ENCODE assay signal across 8 mouse cellular contexts in the genomic region with DNA sequence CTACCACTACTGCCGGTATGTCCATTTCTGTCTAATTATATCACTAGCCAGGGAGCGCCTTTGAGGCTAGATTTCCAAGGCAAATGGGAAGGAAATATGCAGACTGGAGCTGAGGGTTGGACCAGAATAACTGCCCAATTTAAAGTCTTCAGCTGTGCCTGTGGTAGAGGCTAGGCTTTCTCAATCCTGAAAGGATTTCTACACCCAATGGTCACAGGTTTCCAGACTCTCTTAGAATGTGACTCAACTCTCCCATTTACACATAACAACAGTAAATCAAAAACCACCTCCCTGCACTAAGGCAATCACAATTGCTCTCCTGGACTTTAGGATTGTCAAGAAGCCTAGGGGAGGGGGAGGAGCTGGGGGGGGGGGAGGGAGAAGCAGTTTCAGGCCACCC. TPM values are rescaled to one million over a fixed set of nuclear protein-coding genes. Genes with fewer than 3 reads are reported as not detected.
DNase-seq lines count a peak whose midpoint lies in the region; ATAC-seq and TF ChIP-seq lines count a peak whose summit lies in the region.

No protein-coding gene starts in this region.

- TF ChIP-seq EP300 in liver, embryonic 14.5 days (IDR thresholded peaks at IDR 0.05; ENCODE audit: low read depth): no peak

- peak; percentile 2 for DNase-seq in ES-CJ7 (ENCODE audit: low read depth, low spot score)
- DNase-seq in embryonic facial prominence, embryonic 11.5 days (ENCODE audit: low spot score): no peak
- no peak for DNase-seq in hindbrain, embryonic 10.5 days (ENCODE audit: low spot score)
- DNase-seq in liver, embryonic 14.5 days (ENCODE audit: low read depth in 3 of 3, low spot score in 3 of 3): no peak
- no peak for DNase-seq in layer of hippocampus, adult 8-10 months (ENCODE audit: low spot score in 2 of 2)
- DNase-seq in embryo, embryonic 10.5 days (ENCODE audit: low spot score): no peak
- no peak for DNase-seq in right cerebral cortex, postnatal 14 days

- H3K4me2 ChIP-seq in embryonic facial prominence, embryonic 11.5 days (ENCODE audit: low read depth, low read length): peak overlapping the region; percentile 57
- peak overlapping the region; percentile 56 for H3K4me2 ChIP-seq in liver, embryonic 14.5 days (ENCODE audit: low read depth)
- H3K4me2 ChIP-seq in stomach, embryonic 15.5 days: peak overlapping the region; percentile 73

- no peak for ATAC-seq in embryonic facial prominence, embryonic 11.5 days (replicated peaks; ENCODE audit: insufficient number of reproducible peaks, low FRiP score, low TSS enrichment, low read depth)
- no peak for ATAC-seq in liver, embryonic 14.5 days (ENCODE audit: insufficient read depth)
- no peak; the same call in 1 of the 2 replicates for ATAC-seq in stomach, embryonic 15.5 days (ENCODE audit: insufficient read depth, low FRiP score, low read depth)

- H3K27ac ChIP-seq in embryonic facial prominence, embryonic 11.5 days (replicated peaks; ENCODE audit: low read depth, low read length): no peak overlapping the region
- H3K27ac ChIP-seq in hindbrain, embryonic 10.5 days: peak overlapping the region; percentile 89; the same call in 1 of the 2 replicates
- no peak overlapping the region for H3K27ac ChIP-seq in liver, embryonic 14.5 days
- H3K27ac ChIP-seq in stomach, embryonic 15.5 days: no peak overlapping the region

- WGBS in embryonic facial prominence, embryonic 11.5 days: 71% methylated on average over 2 of the region's 2 CpGs
- 89% methylated on average over 2 of the region's 2 CpGs for WGBS in hindbrain, embryonic 10.5 days
- WGBS in liver, embryonic 14.5 days (ENCODE audit: insufficient replicate concordance): 57% methylated on average over 2 of the region's 2 CpGs
- 63% methylated on average over 2 of the region's 2 CpGs for WGBS in stomach, embryonic 15.5 days

- H3K36me3 ChIP-seq in embryonic facial prominence, embryonic 11.5 days (replicated peaks; ENCODE audit: control insufficient read depth, insufficient read depth, low read depth, low read length): no peaks in the 10 kb centered on the region
- H3K36me3 ChIP-seq in hindbrain, embryonic 10.5 days: no peaks in the 10 kb centered on the region
- H3K36me3 ChIP-seq in liver, embryonic 14.5 days (replicated peaks; ENCODE audit: control insufficient read depth, insufficient read depth, low read depth): no peaks in the 10 kb centered on the region
- no peaks in the 10 kb centered on the region for H3K36me3 ChIP-seq in stomach, embryonic 15.5 days

- H3K4me1 ChIP-seq in embryonic facial prominence, embryonic 11.5 days (ENCODE audit: control insufficient read depth, insufficient read depth, low read length): no peaks in the 10 kb centered on the region
- peaks cover 16% of the 10 kb centered on the region for H3K4me1 ChIP-seq in hindbrain, embryonic 10.5 days (replicated peaks)
- peaks cover 0 to 3% of the 10 kb centered on the region in 2 experiments; a peak in 2 of 4 replicates for H3K4me1 ChIP-seq in liver, embryonic 14.5 days (replicated peaks; ENCODE audit: control insufficient read depth in 2 of 2, insufficient read depth in 2 of 2, low read length in 1 of 2)
- 0 out of 2 replicates have a peak, but pooled peaks cover 5% of the 10 kb centered on the region for H3K4me1 ChIP-seq in stomach, embryonic 15.5 days

- TF ChIP-seq CTCF in liver, embryonic 14.5 days (IDR thresholded peaks at IDR 0.05; ENCODE audit: low read depth): no peak

- peak overlapping the region; percentile 45 for H3K4me3 ChIP-seq in embryonic facial prominence, embryonic 11.5 days (ENCODE audit: low read depth, low read length)
- H3K4me3 ChIP-seq in hindbrain, embryonic 10.5 days: peak overlapping the region; percentile 64
- H3K4me3 ChIP-seq in liver, embryonic 14.5 days (ENCODE audit: insufficient read depth in 1 of 2, low read depth in 2 of 2, low read length in 2 of 2): peak overlapping the region in 1 of 2 experiments; percentile 54; a peak in 2 of 4 replicates
- peak overlapping the region; percentile 68 for H3K4me3 ChIP-seq in stomach, embryonic 15.5 days (replicated peaks)

- no peaks in the 10 kb centered on the region for H3K27me3 ChIP-seq in embryonic facial prominence, embryonic 11.5 days (ENCODE audit: control insufficient read depth, insufficient read depth, low read length)
- no peaks in the 10 kb centered on the region for H3K27me3 ChIP-seq in hindbrain, embryonic 10.5 days (ENCODE audit: insufficient read depth, poor library complexity, severe bottlenecking)
- H3K27me3 ChIP-seq in liver, embryonic 14.5 days (ENCODE audit: control insufficient read depth, insufficient read depth, low read length): no peaks in the 10 kb centered on the region
- H3K27me3 ChIP-seq in stomach, embryonic 15.5 days (replicated peaks): no peaks in the 10 kb centered on the region

- no peak overlapping the region for H3K9ac ChIP-seq in embryonic facial prominence, embryonic 11.5 days (replicated peaks; ENCODE audit: low read length)
- no peak overlapping the region; the same call in 1 of the 2 replicates for H3K9ac ChIP-seq in liver, embryonic 14.5 days (replicated peaks)
- H3K9ac ChIP-seq in stomach, embryonic 15.5 days: peak overlapping the region; percentile 74; the same call in 1 of the 2 replicates

- H3K9me3 ChIP-seq in embryonic facial prominence, embryonic 11.5 days (replicated peaks; ENCODE audit: control insufficient read depth, low read length): no peaks in the 10 kb centered on the region
- no peaks in the 10 kb centered on the region for H3K9me3 ChIP-seq in hindbrain, embryonic 10.5 days
- no peaks in the 10 kb centered on the region for H3K9me3 ChIP-seq in liver, embryonic 14.5 days (ENCODE audit: control insufficient read depth, low read length)
- no peaks in the 10 kb centered on the region for H3K9me3 ChIP-seq in stomach, embryonic 15.5 days

RNA-seq across cellular contexts. Expression of a gene that starts 0.6 kb away (rescaled TPM):
- 19.0 and 19.3 TPM in 2 replicates for polyA plus RNA-seq in embryonic facial prominence, embryonic 11.5 days (2014; fragmentation: Nextera tagmentation; extraction: Ambion mirVana)
- polyA plus RNA-seq in hindbrain, embryonic 10.5 days (2016; fragmentation: Nextera tagmentation; extraction: Ambion mirVana): 12.2 and 17.0 TPM in 2 replicates
- 3.6 and 6.1 TPM in 2 replicates for polyA plus RNA-seq in liver, embryonic 14.5 days (2012; rRNA removed)
- 10.6 and 11.9 TPM in 2 replicates for polyA plus RNA-seq in liver, embryonic 14.5 days (2014; fragmentation: Nextera tagmentation; extraction: Ambion mirVana)
- polyA plus RNA-seq in stomach, embryonic 15.5 days (2015; fragmentation: Nextera tagmentation; extraction: Ambion mirVana): 37.7 and 44.2 TPM in 2 replicates
- 10 to 100 TPM; 13.5 to 19.7 (median 17.3) TPM for total RNA-seq in layer of hippocampus, adult 8-10 months (2022)
